Mouse (Mus musculus) heart, adult 18-20 months (tissue): ENCODE data around the gene Wdr62. TPM values are rescaled to one million over a fixed set of nuclear protein-coding genes. Genes with fewer than 3 reads are reported as not detected.
"Not testable (repeated sequence)": the region's sequence is repeated elsewhere in the genome, so short reads cannot be mapped to it uniquely, and the experiment has no call there.

ENCODE experiments used
- DNase-seq, 2 experiments: peaks; one replicate each; pipeline ENCODE4 v3.0.0; 2021 to 2022; ENCODE audit warnings: mixed read lengths in 1 of 2
- total RNA-seq, 2 experiments: library from RNA; stranded (reverse); gene quantifications; 2 replicates each; pipeline ENCODE4 v1.2.3; 2021

Wdr62 gene
- total RNA-seq, 2 experiments from 2014 or later = 0.57 to 0.80 TPM

DNA sequence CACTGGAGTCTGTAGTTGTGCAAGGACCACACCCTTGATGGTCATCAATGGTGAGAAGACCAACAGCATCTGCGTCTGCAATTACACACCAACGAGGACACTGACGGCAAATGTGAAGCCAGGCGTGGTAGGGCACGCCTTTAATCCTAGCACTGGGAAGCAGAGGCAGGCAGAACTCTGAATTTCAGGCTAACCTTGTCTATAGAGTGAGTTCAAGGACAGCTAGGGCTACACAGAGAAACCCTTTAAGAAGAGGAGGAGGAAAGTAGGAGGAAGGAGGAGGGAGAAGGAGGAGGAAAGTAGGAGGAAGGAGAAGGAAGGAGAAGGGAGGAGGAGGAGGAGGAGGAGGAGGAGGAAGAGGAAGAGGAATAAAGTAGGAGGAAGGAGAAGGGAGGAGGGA lies 14.7 kb downstream of the Wdr62 start:
- DNase-seq = no peak

DNA sequence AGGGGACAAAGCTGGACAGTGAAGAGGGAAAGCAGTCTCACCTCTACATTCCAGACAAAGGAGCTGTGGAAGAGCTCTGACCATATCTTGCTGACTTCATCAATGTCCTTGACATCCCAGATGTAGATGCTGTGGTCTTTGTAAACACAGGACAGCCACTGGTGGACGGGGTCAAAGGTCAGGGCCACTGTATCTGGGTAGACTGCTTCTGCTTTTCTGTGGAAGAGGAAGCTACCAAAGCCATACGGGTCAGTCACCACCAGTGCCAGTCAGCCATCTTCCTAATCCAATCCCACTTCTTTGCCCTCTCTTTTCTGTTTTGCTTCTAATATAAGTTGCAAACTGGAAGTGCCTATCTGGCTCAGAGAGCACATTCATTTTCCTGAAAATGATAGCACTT lies 15.2 kb downstream of the Wdr62 start:
- DNase-seq = peak in 1 of 2 experiments; percentile 9

DNA sequence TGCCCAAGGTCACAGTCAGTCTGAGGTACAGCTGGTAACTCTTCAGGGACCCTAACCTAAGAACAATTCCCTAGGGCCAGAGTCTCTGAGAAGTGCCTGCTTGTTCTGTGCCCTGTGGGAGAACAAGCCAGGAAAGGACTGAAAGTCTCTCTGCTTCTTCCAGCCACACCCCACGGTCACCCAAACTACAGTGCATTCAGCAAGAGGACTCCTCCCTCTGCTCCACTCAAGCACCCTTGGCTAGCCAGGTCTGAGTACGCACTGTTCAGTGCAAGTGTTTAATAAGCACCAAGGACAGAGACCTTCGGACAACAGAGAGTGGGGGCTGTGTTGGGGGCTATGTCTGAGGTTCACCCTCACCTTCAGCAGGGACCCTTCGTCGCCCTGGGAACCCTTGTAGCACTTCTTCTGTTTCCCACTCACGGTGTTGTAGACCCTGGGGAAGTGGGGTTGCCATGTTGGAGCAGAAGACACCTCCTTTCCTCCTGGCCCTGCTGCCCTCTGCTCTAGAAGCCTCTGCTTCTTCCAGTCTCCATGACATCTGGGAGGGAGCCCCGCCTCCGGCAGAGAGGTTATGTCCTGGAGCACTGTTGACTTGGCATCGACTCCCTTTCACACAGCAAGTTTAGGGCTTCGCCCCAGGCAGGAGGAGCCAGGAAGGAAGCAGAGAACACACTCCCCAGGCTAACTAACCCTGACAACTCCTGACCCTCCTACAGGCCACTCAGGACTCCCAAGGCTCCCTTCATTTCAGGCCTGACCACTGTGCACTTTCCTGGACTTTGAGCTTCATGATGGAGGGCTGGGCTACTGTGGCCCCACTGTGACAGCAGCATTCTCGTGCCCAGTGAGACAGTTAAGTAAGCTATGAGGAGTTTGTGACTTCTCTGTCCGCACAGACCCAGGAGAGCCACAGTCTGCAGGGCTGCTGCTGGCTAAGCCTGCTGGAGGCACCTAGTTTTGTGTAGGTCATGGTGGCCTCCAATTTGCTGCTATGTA lies 28.0 kb downstream of the Wdr62 start:
- DNase-seq = peak; percentile 15 to 54

DNA sequence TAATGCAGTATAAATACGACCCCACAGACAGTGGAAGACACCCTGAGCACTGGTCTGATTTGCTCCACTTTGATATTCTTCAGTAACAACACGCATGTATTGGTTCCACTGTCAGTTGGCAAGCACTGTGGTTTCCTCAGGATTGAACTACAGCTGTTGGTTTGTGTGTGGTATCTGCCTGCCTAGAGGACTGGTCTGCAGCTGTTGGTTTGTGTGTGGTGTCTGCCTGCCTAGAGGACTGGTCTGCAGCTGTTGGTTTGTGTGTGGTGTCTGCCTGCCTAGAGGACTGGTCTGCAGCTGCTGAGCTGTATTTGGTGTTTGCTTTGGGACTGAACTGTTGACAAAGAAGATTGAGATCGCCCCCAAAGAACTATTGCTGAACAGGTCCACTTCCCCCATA lies 42.8 kb downstream of the Wdr62 start:
- DNase-seq = not testable (repeated sequence)

DNA sequence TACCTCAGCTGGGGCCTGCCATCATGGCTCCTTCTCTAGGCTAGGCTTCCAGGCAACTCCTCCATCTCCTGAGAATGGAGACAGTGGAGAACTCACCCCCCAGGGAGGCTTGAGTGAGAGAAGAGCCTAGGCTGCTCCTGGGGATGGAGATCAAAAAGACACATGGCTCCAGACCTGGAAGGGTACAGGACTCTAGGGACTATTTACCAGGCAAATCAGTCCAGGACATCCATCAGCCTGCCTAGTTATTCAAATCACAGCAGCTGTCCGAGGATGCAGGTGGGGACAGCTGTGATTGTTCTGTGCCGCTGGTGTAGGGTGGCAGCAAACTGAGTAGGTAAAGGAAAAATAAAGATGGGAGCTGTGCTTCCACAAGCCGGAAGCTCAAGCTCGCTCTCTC lies 44.6 kb downstream of the Wdr62 start, which contains the start of gene Ovol3:
TSS of gene Ovol3 (minus strand) at position 101 of the 400 bp plus-strand sequence.
- no peak for DNase-seq

DNA sequence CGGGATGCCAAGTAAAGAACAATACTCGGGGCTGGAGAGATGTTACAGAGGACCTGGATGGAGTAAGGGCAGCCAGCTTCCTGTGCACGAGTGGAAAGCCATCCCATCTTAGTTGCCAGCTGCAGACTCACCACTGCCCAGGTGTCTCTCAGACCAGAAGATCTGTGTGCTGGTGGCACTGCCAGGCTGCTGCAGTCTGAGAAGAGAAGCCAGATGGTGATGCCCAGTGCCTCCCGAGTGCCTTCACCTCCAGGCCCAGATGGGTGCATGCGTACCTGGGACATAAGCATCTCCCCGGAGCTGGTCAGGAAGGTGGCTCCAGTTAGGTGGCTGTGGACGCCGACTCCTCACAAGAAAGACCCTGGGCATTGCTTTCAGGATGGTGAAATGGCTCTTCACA lies 45.1 kb downstream of the Wdr62 start:
- DNase-seq = no peak

DNA sequence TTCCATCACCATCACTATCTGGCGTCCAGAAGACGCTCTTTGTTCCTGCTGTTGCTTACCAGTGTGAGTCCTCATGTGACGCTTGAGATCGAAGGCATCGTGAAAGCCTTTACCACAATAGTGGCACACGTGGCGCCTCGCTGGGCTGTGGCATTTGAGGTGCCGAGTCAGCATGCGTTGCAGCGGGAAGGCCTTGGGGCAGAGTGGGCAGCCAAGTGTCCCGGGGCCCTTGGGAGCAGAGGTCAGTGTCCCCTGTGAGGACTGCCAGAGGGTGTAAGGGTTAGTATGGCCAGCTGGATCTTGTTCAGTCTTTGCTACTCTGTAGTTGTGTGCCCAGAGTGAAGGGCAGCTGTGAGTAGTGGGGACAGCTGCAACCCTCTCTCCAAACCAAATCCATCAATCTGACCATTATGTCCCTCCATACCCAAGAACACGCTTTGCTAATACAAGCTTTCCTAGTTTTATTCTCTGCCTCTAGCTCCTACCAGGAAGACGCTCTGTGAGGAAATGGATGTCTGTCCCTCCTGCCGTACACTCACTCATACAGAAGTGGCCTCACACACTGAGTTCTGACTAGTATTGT lies 45.9 kb downstream of the Wdr62 start:
- no peak for DNase-seq

DNA sequence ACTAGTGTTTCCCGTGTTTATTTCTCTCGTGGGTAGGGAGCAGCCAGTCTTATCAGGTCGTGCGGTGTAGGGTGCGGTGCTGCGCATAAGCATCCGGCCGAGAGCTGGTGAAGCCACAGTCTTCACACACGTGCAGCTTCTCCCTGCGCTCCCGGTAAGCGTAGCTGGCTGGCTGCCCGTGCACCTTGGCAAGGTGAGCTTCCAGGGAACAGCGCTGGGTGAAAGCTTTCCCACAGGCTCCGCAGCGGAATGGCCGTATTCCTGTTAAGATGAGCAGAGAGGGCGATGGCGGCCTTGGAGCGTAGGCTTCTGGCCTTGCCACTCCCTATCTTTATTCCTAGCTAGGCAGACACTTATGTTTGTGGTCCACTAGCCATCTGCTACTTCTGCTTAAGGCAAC lies 46.8 kb downstream of the Wdr62 start:
- no peak for DNase-seq

DNA sequence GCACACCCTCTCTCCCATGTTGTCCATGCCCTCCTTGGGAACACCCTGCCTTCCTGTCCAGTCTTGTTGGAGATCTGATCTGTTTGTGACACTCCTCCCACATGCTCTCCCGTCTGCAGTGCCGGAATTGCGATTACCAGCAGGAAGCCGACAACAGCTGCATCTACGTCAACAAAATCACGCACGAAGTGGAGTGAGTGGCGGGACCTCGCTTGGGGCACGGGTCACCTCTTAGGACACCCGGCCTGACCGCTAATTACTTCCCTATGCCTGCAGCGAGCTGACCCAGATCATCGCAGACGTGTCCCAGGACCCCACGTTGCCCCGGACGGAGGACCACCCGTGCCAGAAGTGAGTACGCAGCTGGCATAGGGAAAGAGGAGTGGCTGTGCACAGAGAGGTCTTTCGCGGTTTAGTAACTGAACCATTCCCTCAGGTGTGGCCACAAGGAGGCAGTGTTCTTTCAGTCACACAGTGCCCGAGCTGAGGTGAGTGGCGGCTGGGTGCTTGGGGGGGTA lies 47.5 kb downstream of the Wdr62 start:
- DNase-seq = peak; percentile 49 to 57

DNA sequence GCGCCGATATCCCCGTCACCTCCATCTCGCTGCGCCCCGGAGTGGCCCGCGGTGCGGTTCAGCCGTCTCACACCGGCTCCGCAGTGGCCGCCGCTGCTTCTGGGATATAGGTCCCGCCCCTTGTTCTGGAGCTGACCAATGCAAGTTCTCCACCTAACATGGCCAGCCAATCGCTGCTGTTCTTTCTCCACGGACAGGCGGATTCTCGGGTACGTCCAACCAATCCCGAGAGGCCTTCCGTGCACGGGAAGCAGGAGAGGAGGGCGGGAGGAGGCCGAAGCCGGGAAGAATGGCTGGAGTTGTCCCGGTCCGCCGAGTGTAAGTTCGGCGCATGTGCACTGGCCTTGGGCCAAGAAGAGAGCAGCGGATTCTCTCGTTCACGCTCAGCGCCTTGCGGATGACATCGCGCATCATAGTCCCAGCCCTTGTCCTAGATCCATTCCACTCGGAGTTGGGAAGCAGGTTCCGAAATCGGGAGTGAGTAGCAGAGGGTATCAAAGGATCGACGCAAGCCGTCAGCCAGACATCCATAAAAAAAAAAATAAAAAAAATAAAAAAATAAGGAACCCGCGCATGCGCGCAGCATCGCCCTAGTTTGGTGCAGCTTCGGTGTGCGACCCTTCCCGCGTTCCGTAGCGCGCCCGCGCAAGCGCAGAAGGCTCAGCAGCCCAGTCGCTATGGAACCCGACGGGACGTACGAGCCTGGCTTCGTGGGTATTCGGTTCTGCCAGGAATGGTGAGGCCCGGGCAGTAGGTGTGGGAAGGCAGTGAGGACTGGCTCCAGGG lies 48.4 kb downstream of the Wdr62 start, which contains the start of the genes Polr2i and Tbcb:
TSS of gene Polr2i (plus strand) at position 280 of the 786 bp plus-strand sequence.
TSS of gene Tbcb (minus strand) at position 604 of the 786 bp plus-strand sequence.
- peak; percentile 99 for DNase-seq

DNA sequence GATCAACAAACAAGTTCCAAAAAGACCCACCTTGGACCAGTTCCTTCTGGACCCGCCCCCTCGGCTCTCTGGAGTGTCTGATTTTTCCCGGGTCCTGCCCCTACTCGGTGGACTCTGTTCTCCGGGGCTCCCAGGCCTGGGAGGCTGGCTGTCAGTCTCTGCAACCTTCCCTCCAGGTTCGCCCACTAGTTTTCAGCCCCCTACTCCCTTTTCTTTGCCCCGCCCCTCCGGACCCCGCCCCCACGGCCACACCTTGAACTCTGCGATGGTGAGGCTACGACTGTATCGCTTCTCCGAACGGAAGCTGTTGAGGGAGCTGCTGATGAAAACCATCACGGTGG lies 48.9 kb downstream of the Wdr62 start:
- no peak for DNase-seq

DNA sequence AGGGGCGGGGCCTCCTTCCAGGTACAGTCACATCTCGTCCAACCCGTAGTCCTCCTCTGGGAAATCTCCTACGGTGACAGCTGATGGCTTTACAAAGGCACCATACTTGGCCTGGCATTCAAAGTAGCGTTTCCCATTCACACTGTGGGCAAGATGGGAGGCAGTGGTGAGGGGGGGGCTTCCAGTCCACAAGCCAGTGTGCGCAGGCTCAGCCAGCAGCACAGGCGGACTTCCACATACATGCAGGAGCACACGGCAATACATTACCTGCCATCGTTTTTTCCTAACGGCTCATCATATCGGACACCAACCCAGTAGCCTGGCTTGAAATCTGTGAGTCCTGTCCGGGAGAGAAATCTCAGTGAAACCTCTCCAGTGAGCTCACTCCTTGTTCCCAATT lies 56.0 kb downstream of the Wdr62 start:
- DNase-seq = no peak

DNA sequence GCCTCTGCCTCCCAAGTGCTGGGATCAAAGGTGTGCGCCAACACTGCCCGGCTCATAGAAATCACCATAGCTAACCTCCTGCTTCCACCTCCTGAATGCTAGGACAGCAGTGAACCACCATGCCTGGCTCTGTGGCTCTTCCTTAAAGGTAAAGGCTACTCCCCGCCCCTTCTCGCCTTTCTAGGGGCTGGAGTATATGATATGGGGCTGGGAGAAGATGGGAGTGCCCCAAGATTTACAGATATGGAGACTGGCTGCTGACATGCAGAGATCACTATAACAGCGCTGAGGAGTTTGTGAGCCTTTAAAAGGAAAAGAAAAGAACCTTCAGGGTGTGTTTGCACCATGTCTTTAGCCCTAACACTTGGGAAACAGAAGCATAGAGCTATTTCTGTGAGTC lies 58.0 kb downstream of the Wdr62 start:
- DNase-seq = no peak

DNA sequence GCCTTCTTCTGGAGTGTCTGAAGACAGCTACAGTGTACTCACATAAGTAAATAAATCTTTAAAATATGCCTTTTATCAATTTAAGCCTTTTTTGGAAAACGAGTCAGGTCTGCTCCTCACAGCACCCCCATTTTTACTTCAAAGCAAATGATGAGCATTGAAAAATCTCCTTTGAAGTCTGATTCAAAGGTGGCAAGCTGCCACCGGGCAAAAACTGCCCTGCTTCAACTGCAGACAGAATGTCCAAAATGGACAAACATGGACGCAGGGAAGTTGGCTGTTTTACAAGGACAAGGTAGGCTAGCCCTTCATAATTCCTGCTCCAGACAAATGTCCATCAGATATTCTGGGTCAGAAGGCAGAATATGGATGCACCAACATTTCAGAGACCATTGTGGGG lies 58.8 kb downstream of the Wdr62 start:
- DNase-seq = no peak

DNA sequence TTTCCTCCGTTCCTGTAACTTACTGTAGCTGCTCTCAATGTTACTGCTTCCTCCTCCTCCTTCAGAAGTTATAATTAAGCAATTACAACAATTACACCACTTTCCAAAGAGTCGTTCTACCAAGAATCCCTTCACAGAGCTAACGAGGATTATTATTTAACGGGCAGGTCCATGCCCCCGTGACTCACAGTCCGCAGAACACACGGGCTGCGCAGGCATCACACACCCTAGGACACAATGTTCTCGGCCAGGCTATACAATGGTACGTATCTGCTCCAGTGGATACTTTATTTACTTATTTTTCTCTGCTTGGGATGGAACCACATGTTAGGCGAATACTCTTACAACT lies 60.2 kb downstream of the Wdr62 start:
- no peak for DNase-seq

DNA sequence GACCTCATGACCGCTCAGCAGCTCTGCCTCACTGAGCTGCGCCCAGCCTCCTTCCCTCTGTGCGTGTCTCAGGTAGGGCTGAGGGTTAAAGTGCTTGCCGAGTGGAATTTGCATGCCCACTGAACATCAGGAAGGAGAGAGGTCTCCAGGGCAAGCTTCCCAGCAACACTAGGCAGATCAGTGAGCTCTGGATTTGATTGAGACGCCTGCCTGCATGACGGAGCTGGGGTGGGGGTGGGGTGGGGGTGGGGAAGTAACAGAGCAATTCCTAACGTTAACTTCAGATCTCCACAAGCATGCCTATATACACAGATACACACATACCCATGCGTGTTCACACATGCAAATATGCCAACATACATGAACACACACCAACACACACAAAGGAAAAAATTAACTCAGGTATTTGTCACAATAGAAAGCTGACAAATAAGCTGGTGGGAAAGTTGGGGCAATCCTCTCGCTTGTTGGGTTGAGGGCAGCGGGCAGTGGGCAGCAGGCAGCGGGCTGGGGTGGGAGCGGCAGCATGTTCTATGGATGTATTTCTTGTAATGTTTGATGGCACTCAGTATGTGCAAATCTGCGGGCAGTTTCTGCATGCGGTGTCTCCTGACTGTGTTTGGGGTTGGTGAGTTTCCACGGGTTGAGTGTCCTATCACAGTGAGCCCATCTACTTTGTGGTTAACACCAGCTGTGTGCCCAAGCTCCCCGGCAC lies 60.8 kb downstream of the Wdr62 start:
- peak; percentile 49 to 73 for DNase-seq

DNA sequence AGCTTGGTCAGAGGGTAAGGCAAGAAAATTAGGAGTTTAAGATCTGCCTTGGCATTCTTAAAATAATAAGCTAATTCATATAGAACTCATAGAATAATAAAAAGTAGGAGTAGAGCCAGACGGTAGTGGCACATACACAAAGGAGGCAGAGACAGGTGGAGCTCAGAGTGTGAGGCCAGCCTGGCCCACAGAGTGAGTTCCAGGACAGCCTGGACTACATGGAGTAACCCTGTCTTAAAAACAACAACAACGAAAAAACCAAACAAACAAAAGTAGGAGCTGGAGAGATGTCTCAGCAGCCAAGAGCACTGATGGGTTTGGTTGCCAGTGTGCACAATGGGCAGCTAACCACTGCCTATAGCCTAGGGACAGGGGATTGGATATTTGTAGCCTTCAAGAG lies 62.9 kb downstream of the Wdr62 start:
- no peak for DNase-seq

DNA sequence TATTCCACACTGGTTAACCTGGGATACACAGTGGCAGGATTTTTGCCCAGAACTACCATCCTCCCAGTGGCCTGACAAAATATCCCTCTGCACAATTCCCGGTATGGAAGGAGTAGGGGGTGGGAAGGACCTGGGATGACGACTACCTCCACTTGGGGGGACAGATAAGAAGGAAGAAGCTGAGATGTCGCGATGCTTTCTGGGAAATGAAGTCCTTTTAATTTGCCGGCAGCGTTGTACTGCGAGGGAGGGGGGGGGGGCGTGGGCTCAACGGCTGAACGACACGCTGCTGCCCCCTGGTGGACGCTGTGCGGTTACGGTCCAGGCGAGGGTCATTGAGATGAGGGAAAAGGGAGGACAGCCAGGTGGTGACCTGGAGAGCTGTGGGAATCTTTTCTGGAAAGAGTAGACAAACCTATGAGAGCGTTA lies 63.5 kb downstream of the Wdr62 start:
- peak; percentile 84 to 88 for DNase-seq

DNA sequence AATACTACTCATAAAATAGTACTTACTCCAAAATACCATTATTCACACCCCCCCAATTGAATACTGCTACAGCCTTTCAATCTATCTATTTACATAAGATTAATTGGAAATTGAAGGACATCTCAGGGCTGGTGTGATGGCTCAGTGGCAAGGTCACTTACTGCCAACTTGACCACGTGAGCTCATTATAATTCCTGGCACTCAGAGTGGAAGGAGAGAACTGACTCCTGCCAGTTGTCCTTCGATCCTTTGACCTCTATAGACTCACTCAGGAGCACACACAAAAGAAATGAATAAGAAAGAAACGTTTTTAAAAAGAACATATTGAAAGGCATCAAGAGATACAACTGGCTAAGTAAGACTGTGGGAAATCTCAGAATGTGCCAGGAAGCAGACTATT lies 64.3 kb downstream of the Wdr62 start:
- DNase-seq = no peak

DNA sequence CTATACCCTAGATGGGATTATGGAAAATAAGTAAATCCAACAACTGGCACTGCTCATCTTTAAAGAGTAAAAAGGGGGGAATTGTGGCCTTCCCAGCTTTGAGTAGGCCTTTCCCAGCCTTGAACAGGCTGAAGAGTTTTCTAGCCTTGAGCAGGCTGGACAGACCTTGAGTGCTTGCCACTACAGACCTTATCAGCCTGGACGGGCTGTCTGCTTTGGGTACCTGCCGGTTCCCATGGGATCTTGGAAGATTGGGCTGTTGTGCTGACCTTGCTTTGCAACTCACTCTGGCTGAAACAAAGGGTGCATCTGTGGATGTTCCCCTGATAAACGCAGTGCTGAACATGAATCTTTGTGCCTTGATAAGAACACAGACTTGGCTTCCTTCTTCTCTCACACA lies 66.3 kb downstream of the Wdr62 start:
- no peak for DNase-seq

DNA sequence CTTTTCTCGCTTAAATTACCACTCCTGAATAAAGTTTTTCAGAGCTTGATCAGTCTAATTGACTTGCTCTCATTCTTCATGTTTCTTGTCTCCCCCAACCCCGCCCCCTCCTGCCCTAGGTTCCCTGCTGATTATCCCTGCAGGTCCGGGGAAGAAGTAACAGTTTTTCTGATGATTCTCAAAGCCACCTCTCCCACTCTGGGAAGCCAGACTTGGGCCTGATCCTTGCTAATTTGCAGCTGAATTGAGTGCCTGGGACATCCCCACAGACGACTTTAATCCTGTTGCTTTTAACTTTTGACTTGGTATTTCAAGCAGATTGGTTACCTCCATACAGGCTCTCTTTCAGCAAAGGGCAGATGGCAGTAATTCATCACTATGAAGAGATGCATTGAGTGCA lies 69.2 kb downstream of the Wdr62 start:
- DNase-seq = no peak

DNA sequence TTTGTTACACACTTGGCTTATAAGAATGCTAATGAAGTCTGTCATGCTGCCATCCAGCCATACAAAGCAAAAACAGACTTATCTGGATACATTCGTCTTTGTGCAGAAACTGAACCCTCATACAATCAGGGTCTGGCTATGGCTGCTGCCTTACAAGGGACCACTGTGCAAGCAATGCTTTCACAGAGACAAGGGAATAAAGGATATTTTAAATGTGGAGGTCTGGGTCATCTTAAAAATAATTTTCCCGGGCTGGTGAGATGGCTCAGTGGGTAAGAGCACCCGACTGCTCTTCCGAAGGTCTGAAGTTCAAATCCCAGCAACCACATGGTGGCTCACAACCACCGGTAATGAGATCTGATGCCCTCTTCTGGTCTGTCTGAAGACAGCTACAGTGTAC lies 73.9 kb downstream of the Wdr62 start:
- not testable (repeated sequence) for DNase-seq
